Mouse (Mus musculus) midbrain, embryonic 11.5 days (tissue): ENCODE measurements at regions not wholly inside any gene's neighbourhood (a gene's known extent, or its start where the extent isn't known, plus 50 kb on each side); places are given as distances from the start of the nearest gene placed in this dataset.

ENCODE experiments used
- ATAC-seq: fragments of 200-750 bp; cut with Nextera tagmentation; 2 replicates; pipeline ENCODE4 v1.8.0; 2017; ENCODE audit warnings: moderate TSS enrichment, moderate library complexity; ENCODE audit not compliant: low FRiP score
- DNase-seq: peaks from one replicate; pipeline ENCODE4 v3.0.0; 2015; ENCODE audit warnings: low spot score; ENCODE audit errors: missing footprints
- H3K27ac ChIP-seq: fragments of 300-500 bp; sonication (generic); 2 replicates; pipeline ENCODE4 v1.5.1; 2014; ENCODE audit warnings: low read depth, low read length
- H3K27me3 ChIP-seq: fragments of 300-500 bp; sonication (generic); 2 replicates; pipeline ENCODE4 v1.6.1; 2014; ENCODE audit warnings: mild to moderate bottlenecking, low read length, moderate library complexity, mixed read lengths; ENCODE audit not compliant: control insufficient read depth, insufficient read depth
- H3K36me3 ChIP-seq: fragments of 300-500 bp; sonication (generic); 2 replicates; pipeline ENCODE4 v1.6.1; 2014; ENCODE audit warnings: mild to moderate bottlenecking, low read length, moderate library complexity, mixed read lengths; ENCODE audit not compliant: control insufficient read depth, insufficient read depth
- H3K4me1 ChIP-seq: fragments of 300-500 bp; sonication (generic); 2 replicates; pipeline ENCODE4 v1.6.1; 2014; ENCODE audit warnings: low read length; ENCODE audit not compliant: control insufficient read depth, insufficient read depth
- H3K4me2 ChIP-seq: fragments of 300-500 bp; sonication (generic); 2 replicates; pipeline ENCODE4 v1.6.1; 2014; ENCODE audit warnings: mild to moderate bottlenecking, moderate library complexity
- H3K4me3 ChIP-seq: fragments of 300-500 bp; sonication (generic); 2 replicates; pipeline ENCODE4 v1.5.1; 2014; ENCODE audit warnings: low read depth, low read length
- H3K9ac ChIP-seq: fragments of 300-500 bp; sonication (generic); 2 replicates; pipeline ENCODE4 v1.6.1; 2014; ENCODE audit warnings: low read length
- H3K9me3 ChIP-seq: fragments of 300-500 bp; sonication (generic); 2 replicates; pipeline ENCODE4 v1.6.1; 2016; ENCODE audit warnings: low read length; ENCODE audit not compliant: control insufficient read depth
- WGBS: fragments of 180-500 bp; shearing (Covaris S2); extraction: QIAGEN DNeasy Blood & Tissue Kit; methylation state at CpG from one replicate; pipeline ENCODE4 v1.1.7; 2014; 5-methylcytosine and 5-hydroxymethylcytosine counted together

DNA sequence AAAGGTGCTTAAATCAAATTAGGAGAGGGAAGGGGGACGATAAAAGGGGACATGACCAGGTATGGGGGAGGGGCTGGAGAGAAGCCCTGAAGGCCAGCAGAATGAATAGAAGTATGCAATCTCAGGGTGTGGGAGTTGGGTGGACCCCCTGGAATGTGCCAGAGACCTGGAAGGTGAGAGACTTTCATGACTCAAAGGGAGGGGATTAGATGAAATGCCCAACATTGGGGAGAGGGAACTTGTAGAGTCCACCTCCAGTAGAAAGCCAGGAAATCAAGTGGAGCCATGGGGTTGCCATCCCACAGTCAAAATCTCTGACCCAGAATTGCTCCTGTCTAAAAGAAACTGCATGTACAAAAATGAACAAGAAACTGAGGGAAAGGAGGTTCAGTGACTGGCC, 666.5 kb downstream of the Cps1 start:
- Histone ChIP-seq H3K27ac (no peak overlapping the region), H3K27me3 (no peaks in the 10 kb centered on the region), H3K36me3 (no peaks in the 10 kb centered on the region), H3K9ac (no peak overlapping the region), H3K9me3 (no peaks in the 10 kb centered on the region), H3K4me2 (no peak overlapping the region), H3K4me1 (no peaks in the 10 kb centered on the region), H3K4me3 (no peak overlapping the region)
- DNase-seq (peak; percentile 53), ATAC-seq (no peak)
- WGBS, result 87% methylated on average over 1 of the region's 1 CpGs

DNA sequence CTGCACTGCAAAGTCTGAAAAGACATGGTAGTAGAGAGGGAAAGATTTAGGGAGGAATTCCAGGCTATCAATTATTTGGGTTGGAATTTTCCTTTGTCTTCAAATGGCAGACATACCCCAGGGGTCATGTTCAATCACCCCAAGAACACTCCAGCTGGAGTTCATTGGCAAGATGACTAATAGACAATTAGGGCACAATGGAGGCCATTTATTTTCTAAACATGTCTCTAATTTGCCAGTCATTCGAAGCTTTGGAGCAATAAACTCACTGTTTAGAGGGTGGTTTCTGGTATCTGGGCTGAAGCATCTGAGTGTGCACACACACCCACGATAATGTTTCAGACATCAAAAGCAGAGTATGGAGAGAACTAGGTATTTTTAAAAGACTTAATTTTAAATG, 672.2 kb downstream of the Cps1 start:
- Histone ChIP-seq H3K9ac (no peak overlapping the region), H3K4me3 (no peak overlapping the region), H3K27ac (no peak overlapping the region), H3K4me1 (no peaks in the 10 kb centered on the region), H3K27me3 (no peaks in the 10 kb centered on the region), H3K9me3 (no peaks in the 10 kb centered on the region), H3K4me2 (no peak overlapping the region), H3K36me3 (no peaks in the 10 kb centered on the region)
- WGBS, result 72% methylated on average over 2 of the region's 2 CpGs
- no peak for ATAC-seq
- peak; percentile 17 for DNase-seq

DNA sequence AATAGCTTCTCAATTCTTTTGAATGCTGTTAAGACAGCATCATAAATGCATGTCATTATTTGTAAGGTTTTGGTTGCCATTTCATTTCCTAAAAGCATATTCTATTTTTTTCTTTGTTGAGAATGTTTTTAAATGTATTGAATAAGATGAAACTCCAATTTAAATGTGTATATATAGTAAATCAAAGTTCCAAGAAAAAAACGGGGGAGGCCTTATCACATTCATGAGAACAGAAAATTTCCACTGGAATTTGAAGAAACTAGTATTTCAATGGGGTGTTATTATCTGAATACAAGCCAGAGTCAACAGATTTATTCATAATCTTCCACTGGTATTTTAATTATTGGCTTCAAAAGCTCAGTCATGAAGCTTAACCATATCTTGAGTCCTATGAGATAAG, 672.7 kb downstream of the Cps1 start:
- WGBS, result 91% methylated on average over 1 of the region's 1 CpGs
- no peak for ATAC-seq
- no peak overlapping the region for H3K27ac ChIP-seq
- no peak overlapping the region for H3K9ac ChIP-seq
- H3K9me3 ChIP-seq, result no peaks in the 10 kb centered on the region
- H3K36me3 ChIP-seq, result no peaks in the 10 kb centered on the region
- peak; percentile 39 for DNase-seq
- H3K27me3 ChIP-seq, result no peaks in the 10 kb centered on the region
- no peak overlapping the region for H3K4me2 ChIP-seq
- H3K4me3 ChIP-seq, result no peak overlapping the region
- no peaks in the 10 kb centered on the region for H3K4me1 ChIP-seq

DNA sequence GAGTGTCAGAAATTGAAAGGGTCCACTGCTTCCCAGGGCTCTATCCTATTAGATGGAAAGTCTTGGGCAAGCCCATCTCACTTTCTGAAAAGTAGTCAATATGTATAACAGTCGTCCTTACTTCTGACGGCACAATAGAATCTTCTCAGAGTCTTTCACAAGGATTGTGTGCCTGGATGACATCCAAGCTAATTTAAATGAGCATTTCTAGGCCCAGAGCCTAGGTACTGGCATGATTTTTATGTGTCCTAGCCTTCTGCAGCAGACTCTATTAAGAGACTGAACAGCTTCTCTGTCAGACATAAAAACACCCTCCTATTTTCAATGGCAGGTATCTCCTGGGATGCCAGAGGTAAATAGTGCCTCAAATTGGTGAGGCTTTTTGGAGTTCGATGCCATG, 680.5 kb downstream of the Cps1 start:
- Histone ChIP-seq H3K9me3 (no peaks in the 10 kb centered on the region), H3K4me3 (no peak overlapping the region), H3K9ac (no peak overlapping the region), H3K27ac (no peak overlapping the region), H3K36me3 (no peaks in the 10 kb centered on the region), H3K4me2 (no peak overlapping the region), H3K4me1 (no peaks in the 10 kb centered on the region), H3K27me3 (no peaks in the 10 kb centered on the region)
- ATAC-seq (no peak), DNase-seq (peak; percentile 72)
- 73% methylated on average over 3 of the region's 3 CpGs for WGBS

DNA sequence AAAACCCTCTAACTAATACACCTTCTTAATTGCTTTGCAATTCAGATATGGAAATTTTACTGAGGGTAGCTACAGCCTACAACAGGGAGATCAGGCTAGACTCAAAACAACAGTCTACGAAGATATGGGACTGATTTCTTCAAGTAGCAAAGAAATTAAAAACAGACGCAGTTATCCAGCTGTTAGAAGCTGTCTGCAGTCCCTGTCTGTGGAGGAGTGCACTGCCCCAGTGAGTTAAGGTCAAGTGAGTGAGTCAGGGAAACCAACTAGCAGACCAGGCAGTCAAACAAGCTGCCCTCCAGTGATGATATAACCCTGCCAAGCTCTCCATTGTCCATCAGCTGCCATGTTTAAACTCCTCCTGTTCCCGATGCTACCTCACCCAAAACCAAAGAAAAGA, 697.3 kb downstream of the Cps1 start:
- no peaks in the 10 kb centered on the region for H3K9me3 ChIP-seq
- H3K4me2 ChIP-seq, result no peak overlapping the region
- H3K9ac ChIP-seq, result no peak overlapping the region
- H3K4me3 ChIP-seq, result no peak overlapping the region
- WGBS, result 88% methylated on average over 3 of the region's 3 CpGs
- ATAC-seq (no peak), DNase-seq (peak; percentile 75)
- H3K4me1 ChIP-seq, result no peaks in the 10 kb centered on the region
- no peaks in the 10 kb centered on the region for H3K27me3 ChIP-seq
- no peaks in the 10 kb centered on the region for H3K36me3 ChIP-seq
- no peak overlapping the region for H3K27ac ChIP-seq

DNA sequence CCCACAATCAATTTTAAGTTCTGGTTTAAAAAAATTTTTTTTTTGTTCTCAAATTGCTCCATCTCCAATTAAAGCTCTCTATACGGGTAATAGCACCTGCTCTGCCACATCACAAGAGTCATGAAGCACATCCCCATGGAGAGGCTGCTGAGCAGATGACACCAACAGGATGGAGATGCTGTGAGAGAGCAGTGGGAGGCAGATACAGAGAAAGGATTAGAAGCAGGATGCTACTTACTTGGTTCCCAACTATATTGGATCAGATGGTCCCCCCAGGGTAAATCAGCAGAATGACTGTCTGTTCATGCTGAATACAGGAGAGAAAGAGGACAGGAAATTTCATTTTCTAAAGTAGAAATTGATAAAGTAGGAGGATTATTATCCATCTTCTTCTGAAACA, 725.2 kb downstream of the Cps1 start:
- Histone ChIP-seq H3K27me3 (no peaks in the 10 kb centered on the region), H3K4me2 (no peak overlapping the region), H3K9ac (no peak overlapping the region), H3K9me3 (no peaks in the 10 kb centered on the region), H3K27ac (no peak overlapping the region), H3K4me3 (no peak overlapping the region), H3K36me3 (no peaks in the 10 kb centered on the region), H3K4me1 (no peaks in the 10 kb centered on the region)
- 42% methylated on average over 1 of the region's 1 CpGs for WGBS
- ATAC-seq, result no peak
- no peak for DNase-seq

DNA sequence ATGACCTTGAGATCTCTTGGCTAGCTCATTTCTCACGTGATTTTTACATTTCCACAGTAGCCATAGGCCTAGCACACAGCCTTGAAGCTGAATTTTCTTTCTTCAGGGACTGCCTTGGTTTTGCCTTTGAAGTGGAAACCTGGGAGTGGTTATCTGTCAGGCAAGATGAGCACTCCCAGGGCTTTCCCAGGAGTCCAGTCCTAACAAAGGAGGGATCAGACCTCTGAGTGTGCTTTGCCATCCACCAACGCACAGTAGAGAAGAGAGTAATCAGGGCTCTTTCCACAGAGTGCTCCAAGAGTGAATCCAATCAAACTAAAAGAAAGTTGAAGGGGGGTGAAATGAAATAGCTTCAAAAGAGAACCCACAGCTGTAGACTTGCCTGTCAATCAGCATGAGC, 770.7 kb downstream of the Cps1 start:
- Histone ChIP-seq H3K4me3 (no peak overlapping the region), H3K4me1 (peaks cover 5% of the 10 kb centered on the region; the same call in 1 of the 2 replicates), H3K27ac (no peak overlapping the region; the same call in 1 of the 2 replicates), H3K9ac (no peak overlapping the region), H3K4me2 (no peak overlapping the region), H3K9me3 (no peaks in the 10 kb centered on the region), H3K36me3 (no peaks in the 10 kb centered on the region), H3K27me3 (no peaks in the 10 kb centered on the region)
- ATAC-seq (no peak), DNase-seq (peak; percentile 82)
- WGBS, result 20% methylated on average over 2 of the region's 2 CpGs

DNA sequence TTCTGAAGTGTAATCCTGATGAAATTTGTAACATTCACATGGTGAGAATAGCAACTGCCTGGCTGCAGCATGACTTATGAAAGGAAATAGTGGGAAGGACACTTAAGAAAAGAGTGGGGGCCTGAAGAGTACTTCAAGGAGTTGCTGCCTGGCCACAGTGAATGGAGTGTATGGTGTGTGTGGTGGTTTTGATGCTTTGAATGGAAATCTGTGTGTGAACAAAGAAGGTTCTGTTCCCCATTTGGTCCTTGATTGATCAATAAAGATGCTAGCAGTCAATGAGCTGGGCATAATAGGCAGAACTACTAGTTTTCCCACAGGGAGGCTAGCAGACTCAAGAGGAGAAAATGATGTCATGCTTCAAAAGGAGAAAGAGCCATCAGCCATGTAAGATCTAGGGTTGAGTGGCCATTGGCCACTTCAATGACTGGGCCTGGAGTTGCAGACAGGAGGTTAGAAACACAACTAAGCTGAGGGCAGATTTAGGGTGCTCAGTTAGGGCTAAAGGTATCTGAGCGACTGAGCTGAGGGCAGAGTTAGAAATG, 772.0 kb downstream of the Cps1 start:
- DNase-seq, result no peak
- Histone ChIP-seq H3K27ac (no peak overlapping the region), H3K4me1 (peaks cover 5% of the 10 kb centered on the region; the same call in 1 of the 2 replicates), H3K36me3 (no peaks in the 10 kb centered on the region), H3K9me3 (no peaks in the 10 kb centered on the region), H3K4me3 (no peak overlapping the region), H3K27me3 (no peaks in the 10 kb centered on the region), H3K9ac (no peak overlapping the region), H3K4me2 (no peak overlapping the region)
- WGBS, result 76% methylated on average over 1 of the region's 1 CpGs
- peak; percentile 33; the same call in 1 of the 2 replicates for ATAC-seq

DNA sequence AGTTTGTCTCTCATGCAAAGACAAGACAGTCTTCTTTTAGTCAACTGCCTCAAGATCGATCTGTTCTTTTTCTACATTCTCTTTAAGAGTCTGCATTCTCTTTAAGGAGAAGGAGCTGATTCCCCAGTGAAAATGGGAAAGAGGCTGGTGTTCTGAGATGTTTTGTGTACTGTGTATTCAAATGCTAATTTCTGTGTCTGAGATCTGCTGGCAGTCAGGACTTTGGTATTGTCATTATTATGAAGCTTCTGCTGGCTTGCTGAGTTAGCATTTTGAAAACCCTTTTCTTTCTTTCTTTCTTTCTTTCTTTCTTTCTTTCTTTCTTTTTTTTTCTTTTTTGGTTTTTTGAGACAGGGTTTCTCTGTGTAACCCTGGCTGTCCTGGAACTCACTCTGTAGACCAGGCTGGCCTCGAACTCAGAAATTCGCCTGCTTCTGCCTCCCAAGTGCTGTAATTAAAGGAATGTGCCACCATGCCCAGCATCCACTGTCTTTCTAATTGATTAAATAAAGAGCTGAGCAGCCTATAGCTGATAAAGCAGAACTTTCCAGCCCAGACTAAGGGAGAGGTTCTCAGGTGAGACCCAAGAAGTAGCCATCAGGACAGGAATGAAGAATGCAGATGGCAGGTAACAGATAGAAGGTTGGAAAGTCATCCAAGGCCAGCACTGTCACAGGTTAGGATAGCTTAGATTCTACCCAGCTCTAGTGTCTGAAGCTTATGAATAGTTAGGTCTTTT, 813.1 kb downstream of the Cps1 start:
- WGBS, result 51% methylated on average over 3 of the region's 3 CpGs
- DNase-seq, result no peak
- Histone ChIP-seq H3K36me3 (no peaks in the 10 kb centered on the region), H3K9me3 (no peaks in the 10 kb centered on the region), H3K27ac (no peak overlapping the region; the same call in 1 of the 2 replicates), H3K27me3 (no peaks in the 10 kb centered on the region), H3K4me3 (no peak overlapping the region), H3K4me2 (no peak overlapping the region), H3K4me1 (no peaks in the 10 kb centered on the region), H3K9ac (no peak overlapping the region)
- peak; percentile 75 for ATAC-seq
